Mouse (Mus musculus) stomach, postnatal 0 days (tissue): ENCODE results near the gene Nmt1.

Experiments
- CTCF ChIP-seq: IDR thresholded peaks from 2 replicates; pipeline ENCODE4 v1.5.1; 2016; ENCODE audit warnings: antibody characterized with exemption, low read depth, mild to moderate bottlenecking, moderate library complexity
- EP300 ChIP-seq: optimal IDR thresholded peaks from 2 replicates; pipeline ENCODE3; 2016; ENCODE audit warnings: antibody characterized with exemption

GRCm38 (mm10) chr11:103116008-103116818, 88.2 kb downstream of the Nmt1 start, which contains the start of gene Hexim1:
- TF ChIP-seq CTCF (no peak; the same call in none of the 2 replicates), EP300 (no peak)
